Mouse (Mus musculus) natural killer cell, adult 2 months (primary cell): Measurements from ENCODE around the gene Clk3.

Experiments used
- DNase-seq, 2 experiments: peaks; one replicate each; pipeline ENCODE4 v3.0.0; 2022; ENCODE audit warnings: low spot score in 2 of 2

Gene Clk3

DNA sequence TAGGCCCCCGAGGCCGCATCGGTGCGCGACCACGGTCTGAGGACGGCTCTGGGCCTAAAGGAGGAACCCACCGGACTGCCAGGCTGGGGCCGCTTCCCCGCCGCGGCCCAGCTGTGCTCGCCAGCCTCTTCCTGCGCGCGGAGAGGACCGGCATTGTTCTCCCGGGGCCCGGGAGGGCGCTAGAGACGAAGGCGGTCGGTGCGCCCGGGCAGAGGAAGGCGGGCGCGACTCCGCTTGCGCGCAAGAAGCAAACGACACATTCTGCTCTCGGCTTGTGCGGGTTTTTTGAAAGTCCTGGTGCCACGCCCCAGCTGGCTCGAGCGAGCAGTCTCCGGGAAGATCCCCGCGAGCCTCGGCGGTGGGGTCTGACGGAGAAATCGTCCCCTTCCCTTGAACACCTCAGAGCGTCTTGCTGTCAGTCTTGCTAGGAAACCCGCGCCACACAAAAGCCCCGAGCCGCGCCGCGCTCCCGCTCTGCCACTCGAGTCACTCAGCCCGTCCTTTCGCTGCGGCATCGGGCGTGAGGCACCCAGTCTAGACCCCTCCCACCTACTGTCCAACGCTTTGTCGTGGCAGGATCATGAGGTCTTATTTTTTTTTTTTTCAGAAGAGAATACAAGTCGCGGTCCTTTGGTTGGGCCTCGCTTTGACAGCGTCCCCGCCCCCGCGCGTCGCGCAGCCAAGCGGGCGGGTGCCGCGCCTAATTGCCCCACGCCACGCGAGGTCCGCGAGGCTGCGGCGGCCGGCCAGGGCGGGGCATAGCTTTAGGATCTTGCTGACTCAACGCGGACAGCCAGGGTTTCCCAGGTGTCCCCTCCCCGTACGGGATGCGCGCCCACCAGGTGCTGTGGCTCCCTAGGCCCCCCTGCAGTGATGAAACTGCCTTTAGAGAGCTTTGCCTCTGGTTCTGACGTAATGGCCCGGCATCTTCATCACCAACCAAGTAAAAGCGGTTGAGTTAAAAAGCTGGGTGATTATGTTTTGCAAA is at the start of gene Clk3:
TSS of gene Clk3 (minus strand) at position 497 of the 988 bp plus-strand sequence.
- DNase-seq, result peak; percentile 64 to 67

DNA sequence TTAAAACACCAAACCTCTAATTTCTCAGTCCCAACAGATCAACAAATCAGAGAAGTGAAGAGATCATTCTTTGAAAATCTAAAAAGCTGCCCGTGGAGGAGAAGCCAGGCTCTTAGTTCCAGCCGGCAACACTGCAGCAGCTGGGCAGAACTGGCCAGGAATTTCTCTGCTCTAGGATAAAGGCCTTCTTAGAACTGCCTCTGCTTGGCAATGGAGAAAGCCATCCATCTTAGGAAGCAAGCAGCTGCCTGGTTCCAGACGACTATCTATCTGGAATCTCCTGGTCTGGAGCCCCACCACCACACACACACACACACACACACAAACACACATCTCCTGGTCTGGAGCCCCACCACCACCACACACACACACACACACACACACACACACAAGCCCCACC is 49.2 kb upstream of the Clk3 start:
- no peak for DNase-seq

DNA sequence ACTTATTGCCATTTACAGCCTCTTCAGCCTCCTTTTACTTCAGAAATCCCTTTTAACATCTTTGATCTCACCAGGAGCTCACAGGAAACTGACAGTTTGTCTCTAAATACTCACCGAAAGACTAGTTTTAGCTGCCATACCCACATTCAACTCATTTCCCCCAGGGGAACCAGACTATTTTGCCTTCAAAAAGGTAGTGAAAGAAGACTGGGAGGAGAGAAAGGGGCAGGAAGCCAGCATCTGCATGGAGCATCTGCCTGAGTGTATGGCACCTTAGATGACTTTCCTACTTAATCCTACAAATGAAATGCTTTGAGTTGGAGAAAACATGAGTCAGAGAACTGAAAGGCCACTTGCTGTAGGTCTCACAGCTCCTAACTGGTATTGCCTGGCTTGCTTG is 48.4 kb upstream of the Clk3 start:
- DNase-seq, result no peak

DNA sequence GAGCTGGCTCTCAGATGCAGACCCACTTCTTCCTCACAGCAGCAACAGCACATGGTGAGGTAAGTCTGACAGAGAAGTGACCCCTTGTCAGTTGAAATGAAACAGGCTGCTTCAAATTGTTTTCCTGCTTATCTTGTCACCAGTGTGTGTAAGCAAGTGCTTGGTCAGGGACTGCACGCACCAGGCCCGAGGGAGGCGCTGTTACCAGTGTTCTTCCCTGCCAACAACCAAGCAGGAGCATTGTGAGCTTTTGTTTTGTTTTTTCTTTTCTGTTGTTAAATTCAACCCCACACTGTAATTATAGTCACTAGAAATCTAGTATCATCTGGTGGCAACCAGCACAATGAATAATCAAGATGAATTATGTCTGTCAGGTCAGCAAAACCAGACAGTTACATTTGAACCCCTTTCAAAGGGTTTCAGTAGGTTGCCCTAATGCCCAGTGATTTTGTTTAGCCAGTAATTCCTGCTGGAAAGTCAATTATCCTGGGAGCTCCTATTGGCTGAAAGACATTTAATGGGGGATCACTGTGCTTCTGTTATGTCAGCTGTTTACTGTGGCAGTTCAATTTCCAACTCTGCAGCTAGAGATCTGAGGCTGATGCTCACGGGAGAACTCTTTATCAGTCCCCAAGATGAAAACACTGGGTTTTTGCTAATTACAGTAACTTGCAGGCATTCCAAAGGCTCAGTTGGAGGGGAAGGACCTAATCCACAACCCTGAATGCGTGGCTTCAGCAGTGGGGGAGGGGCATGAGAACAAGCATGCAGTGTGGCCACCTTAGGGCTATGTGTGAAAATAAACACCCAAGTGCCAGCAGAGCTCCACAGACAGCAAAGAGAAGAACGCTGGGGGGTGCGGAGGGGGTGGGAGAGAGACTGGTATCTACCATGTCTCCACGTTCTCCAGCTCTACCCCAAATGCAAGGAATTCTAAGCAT is 46.4 kb upstream of the Clk3 start:
- DNase-seq, result no peak

DNA sequence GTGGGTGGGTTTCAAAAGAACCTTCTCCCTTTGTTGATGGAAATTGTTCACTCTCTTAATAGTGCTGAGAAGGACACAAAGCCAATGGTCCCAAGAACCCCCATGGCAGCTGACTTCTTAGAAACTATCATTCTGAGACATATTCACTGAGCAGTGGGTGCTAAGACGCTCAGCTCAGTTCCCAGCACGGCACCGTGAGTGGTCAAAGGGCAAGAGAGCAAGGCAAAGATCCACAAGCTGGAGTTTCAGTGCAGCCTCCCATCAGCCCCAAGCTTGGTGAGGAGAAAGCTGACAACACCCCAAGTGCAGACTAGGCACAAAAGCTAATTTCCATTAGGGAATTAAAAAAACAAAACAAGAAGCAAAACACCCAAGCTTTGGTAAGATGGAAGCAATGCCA is 45.0 kb upstream of the Clk3 start:
- no peak for DNase-seq

DNA sequence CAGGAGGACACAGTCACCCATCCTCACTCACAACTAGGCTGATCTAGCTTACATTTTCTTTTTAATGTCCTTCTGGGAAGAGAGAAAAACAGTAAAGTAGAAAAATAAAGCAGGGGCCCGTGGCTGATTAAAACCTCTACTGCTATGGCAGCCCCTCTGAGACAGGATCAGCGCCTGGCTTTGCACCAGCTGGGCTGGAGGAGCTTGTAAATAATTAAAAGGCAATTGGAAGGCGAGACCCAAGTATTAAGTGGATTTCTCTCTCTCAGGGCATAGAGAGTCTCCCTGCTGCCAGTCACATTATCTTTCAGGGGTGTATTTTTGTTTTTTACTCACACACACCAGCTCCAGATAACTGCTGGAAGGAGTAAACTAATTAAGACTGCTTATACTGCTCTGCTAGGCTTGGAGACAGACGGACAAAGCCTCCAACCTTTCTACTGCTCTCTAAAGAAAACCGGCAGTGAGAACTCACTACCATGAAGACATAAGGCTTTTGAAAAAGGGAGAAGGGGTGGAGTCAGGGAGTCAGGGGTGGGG is 43.2 kb upstream of the Clk3 start:
- DNase-seq, result no peak

DNA sequence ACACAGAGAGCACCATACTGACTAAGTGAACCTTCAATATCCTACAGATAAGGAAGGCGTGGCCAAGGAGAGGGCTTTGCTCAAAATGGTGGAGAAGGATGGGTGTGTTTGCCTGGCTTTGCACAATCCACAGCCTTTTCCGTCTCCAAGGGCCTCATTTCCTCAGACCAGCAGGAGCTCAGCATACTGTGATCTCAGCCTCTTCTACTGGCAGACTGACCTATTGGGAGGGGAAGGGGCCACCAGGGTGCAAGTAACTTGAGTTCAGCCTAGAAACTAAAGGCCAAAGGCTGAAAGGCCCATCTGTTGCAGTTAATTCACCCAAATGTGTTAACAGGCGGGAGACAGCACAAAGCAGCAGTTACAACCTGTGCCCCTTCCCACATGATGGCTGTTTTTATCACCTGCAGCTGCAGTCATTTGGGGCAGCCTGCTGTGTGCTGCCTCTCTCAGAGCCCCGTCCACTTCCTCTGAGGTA is 41.6 kb upstream of the Clk3 start:
- no peak for DNase-seq

DNA sequence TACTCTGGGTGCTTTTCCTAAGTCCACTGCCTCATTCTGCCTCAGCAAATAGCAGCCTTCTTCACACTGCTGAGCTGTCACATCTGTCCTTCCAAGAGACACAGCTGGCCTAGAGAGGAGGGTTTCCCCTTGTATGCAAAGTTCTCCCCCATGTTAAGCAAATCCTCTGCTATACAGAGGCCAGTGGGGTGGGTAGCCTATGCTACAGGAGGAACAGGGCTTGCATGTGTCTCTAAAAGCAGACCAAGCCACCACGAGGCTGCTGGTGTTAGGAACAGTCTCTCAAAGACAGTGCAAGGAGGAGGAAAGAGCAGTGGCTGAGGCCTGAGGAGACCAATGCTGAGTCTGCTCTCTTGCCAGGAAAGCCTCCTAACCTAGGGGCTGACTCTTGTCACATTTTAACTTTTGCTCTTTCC is 40.4 kb upstream of the Clk3 start:
- no peak for DNase-seq

DNA sequence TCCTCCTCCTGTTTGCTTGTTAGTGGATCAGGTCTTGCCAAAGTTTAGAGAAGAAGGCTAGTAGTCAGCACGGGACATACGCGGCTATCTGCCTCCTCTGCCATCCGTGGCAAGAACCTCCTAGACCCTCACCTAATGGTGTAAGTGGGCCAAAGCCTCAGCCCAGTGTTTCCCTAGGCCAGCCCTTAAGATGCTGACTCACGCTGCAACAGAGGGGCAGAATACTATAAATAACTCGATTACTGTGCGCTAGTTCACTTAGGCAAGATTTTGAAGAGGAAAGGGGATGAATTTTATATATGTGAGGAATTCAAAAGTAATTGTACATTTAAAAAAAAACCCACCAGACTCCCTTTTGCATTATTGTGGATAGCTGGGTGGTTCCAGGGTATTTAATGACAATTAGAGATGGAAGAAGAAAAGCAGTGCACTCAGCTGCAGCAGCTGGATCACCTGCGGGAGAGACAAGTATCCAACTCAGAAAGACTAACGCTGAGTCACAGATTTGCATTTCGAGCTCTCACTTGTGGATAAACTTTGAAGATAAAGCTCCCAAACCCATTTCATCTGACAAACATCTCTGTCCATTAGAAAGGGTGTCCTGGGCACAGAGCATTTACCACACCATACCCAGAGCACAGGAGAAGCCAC is 39.6 kb upstream of the Clk3 start:
- DNase-seq, result no peak

DNA sequence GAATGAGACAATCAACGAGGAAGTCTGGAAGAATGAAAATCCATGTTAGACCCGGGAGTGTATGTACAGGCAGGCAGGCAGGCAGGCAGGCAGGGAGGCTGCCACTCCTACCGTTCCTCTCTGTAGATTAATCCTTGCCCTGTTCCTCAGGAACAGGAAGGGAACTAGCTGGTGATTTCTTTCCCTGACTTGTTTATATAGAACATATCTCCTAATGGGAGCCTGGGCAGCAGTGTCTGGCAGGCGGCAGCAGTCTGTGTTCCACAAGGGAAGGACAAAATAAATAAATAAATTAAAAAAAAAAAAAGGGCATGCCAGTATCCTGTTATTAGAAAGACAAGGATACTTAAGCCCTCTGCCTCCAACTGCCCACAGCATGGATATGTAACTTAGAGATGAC is 38.2 kb upstream of the Clk3 start:
- DNase-seq, result no peak

DNA sequence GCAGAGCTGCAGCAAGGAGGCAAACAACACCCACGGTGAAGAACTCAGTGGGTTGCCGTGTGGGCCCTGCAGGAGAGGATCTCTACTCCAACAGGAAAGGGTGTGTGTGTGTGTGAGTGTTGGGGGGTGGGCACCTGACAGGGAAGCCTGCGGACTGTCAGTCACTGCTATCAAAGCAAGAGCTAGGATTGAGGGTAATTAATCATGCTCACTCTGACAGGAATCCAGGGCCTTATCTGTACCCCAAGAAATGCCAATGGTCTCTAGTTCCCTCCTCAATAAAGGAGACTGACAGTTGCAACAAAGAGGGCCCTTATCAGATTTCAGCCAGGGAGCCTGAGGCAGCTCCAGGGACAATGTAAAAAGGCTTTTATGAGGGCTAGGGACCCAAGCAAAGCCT is 37.4 kb upstream of the Clk3 start:
- no peak for DNase-seq

DNA sequence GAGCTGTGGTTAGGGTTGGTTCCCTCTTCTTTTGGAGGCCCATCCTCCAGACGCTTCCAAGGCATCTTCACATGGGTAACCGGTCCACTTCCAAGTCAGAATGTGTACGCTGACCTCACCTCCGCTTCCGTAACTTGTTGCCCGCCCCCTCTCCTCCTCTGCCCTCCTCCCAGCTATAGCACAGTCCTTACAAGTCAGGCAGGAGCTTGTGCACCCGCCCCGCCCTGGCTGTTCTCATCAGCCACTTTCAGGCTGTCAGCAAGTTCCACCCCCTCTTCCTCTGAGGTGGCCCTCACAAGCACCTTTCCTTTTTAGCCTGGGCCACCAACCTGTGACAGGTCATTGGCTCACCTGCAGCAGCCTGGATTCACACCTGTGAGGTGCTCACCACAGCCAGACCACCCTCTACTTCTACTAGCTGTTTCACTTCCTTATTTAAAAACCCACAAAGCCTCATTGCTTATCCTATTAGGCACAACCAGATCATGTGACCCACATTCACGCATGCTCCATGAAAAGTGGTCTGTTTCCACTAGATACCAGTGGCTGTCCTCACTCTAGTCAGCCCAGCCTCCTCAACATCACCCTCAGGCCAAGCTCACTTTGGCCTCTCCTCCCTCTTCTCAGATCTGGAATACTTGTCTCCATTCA is 34.8 kb upstream of the Clk3 start:
- peak in 1 of 2 experiments; percentile 37 for DNase-seq

DNA sequence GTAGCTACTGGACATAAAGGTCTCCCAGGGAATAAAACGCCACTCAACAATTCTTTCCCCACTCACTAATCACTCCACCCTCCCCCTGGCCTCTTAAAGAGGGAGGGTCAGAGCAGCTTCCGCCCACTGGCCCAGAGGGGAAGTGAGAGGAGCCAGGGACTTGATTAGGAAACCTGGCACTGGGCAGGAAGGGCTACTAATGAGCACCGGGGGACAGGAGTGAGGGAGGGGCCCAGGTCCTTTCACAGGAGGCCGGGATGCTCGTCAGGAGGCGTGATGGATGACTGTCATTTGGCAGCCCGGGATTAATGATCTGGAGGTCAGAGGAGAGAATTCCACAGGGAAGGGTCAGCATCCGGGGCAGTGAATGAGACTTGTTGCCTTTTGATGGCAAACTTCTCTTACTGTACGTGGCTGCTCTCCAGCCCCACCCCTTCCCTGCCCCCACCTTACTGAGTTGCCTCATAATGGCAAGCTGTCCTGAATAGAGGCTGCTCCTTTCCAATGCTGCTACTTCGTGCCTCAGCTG is 33.1 kb upstream of the Clk3 start:
- DNase-seq, result no peak

DNA sequence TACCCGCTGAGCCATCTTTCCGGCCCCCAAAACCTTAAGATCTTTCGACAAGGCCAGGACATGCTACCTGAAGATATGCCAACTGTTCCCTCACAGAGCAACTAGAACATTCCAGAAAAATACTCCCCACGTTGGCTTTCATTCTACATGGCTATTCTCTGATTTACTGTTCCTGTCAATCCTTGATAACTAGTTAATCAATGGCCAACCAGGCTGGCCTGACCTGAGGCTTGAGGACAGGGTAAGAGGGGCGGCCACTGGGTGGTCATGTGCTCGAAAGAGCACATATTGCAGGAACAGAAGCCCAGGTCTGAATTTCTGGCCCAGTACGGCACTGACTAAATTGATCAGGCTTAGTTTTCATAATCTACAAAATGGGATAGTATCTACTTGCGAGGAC is 31.8 kb upstream of the Clk3 start:
- DNase-seq, result no peak

DNA sequence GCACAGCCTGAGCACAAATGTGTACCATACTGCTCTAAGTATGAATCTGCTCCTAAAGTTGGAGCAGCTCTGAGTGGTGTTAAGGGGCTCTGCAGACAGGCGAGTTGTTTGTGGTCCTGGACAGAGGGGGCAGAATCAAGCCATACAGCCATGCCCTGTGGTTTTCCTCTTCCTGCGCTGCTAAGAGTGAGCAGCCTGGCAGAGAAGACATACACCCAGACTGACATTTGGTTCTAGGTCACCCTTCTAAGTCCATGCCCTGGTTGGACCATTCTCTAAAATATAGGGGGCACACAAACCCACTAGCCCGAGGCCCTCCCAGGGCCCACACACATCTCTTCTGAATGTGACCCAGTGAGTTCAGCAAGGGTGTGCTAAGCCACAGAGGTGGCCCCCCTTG is 24.1 kb upstream of the Clk3 start:
- peak; percentile 22 to 36 for DNase-seq

DNA sequence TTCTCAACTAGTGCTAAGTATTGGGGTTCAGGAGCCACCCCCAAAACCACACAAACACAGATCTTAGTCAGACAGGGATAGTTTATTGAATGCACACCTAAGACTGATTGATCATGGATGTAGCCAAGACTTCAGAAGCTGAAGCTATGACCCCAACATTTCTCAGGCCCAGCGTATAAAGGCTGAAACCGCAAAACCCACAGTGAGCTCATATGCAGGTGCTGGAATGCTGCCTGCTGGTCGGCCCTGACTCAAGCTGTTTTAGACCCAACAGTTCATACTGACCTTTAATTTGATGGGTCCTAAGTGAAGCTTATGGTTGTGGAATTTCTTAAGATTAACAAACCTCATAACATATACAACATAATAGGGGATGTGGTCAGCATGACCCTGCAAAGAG is 17.0 kb upstream of the Clk3 start:
- DNase-seq, result no peak

DNA sequence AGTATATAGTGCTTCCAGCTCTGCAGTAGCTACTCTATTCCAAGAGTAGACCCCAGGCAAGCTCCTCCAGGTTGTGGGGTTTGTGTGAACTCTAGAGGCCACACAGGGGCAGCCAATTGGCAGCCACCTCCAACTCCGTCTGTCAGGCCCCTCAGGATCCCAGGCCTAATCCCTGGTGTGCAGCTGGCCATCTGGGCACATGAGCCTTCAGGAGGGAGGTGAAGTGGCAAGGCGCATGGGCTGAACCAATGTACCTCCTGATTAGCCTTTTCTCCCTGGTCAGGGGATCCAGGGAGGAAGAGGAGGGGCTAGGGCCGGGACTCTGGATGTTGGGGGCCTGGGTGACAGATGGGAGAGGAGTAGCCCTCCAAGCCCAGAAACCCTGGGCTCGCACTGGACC is 10.1 kb upstream of the Clk3 start:
- DNase-seq, result no peak

DNA sequence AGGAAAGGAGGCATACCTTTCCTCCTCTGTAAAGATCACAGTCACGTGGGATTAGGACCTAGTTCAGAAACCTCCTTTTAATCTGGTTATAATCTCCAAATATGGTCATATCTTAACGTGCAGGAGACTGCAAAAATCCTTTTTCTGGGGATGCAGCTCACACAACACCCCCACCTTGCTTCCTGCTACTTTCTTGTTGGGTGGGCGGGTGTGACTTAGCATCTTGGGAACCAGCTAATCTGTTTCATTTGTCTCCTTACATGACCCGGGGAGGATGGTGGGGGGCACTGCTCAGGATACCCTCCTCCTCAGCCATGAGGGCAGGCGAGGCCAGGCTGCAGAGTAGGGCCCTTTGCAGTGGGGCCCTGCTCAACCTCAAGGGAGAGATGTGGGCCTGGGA is 9.4 kb upstream of the Clk3 start:
- DNase-seq, result no peak

DNA sequence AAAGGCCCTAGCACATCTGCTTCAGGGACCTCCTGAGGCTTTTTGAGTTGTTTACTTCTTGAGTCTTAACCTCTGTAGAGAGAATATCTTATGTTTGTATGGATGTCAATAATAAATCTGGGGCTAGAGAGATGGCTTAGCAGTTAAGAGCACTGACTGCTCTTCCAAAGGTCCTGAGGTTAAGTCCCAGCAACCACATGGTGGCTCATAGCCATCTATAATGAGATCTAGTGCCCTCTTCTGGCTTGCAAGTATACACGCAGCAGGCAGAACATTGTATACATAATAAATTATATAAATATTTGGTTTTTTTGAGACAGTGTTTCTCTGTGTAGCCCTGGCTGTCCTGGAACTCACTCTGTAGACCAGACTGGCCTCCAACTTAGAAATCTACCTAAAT is 8.5 kb upstream of the Clk3 start:
- no peak for DNase-seq

DNA sequence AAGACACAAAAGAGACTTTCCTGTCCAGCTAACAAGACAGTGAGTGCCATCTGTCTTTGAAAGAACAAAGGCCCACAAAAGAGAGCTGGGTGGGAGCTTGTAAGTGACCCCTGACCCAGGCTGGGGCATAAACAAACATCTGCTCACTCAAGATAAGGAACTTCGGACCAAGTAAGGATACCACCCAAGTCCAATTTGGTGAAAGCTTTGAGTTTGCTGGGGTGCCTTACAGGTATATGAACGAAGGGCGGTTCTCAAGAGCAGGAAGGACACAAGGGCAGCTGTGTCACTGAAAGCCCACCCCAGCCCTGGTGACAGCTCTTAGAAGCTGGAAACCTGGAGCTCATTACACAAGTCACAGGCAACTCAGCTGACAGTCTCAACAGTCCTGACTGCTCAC is 8.1 kb upstream of the Clk3 start:
- no peak for DNase-seq

DNA sequence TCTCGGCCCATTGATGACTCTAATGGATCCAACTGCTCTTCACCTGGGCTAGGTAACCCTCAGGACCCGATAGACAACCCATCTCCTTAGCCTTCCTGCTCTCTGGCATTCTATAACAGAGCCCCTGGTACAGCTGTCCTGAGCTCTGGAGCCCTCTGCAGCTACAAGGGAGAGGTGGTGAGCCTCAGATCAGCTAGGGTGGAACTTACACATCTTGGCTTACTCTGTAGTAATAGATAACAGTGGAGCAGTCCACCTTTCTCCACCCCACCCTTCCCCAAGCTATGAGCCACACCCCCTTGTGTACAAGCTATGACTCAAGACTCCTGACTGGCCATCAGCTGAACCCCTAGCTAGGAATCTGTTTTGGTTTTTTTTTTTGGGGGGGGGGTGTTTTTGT is 5.2 kb upstream of the Clk3 start:
- DNase-seq, result no peak
